ENCODE assay signal across 9 mouse cellular contexts in genomic region chr19:59458743-59459135, GRCm38 (mm10). TPM values are rescaled to one million over a fixed set of nuclear protein-coding genes. Genes with fewer than 3 reads are reported as not detected.
DNase-seq lines count a peak whose midpoint lies in the region; ATAC-seq and TF ChIP-seq lines count a peak whose summit lies in the region.
"Had no signal": no experiment of that assay in that cellular context is flagged by ENCODE, and none has a peak within 500 bp of the region (broad histone marks: within the 10 kb centered on the region; RNA-seq: fewer than 3 reads in every experiment).

No protein-coding gene starts in this region.

- peak overlapping the region; percentile 46 for H3K4me3 ChIP-seq in heart, embryonic 13.5 days
- H3K4me3 ChIP-seq in bone marrow macrophage, adult 2 months (ENCODE audit: insufficient read depth, low read length), result peak overlapping the region; percentile 26; the same call in 1 of the 2 replicates
- peak overlapping the region; percentile 31 for H3K4me3 ChIP-seq in hindbrain, embryonic 11.5 days (ENCODE audit: low read depth, low read length)
- peak overlapping the region; percentile 63 for H3K4me3 ChIP-seq in midbrain, embryonic 10.5 days

- TF ChIP-seq POLR2A in bone marrow macrophage, adult 2 months (IDR thresholded peaks at IDR 0.05; ENCODE audit: borderline replicate concordance, low read depth, low read length), result no peak

- H3K27ac ChIP-seq in heart, embryonic 13.5 days (replicated peaks), result no peak overlapping the region
- H3K27ac ChIP-seq in bone marrow macrophage, adult 2 months (ENCODE audit: insufficient read depth, low read depth, low read length), result no peak overlapping the region
- no peak overlapping the region for H3K27ac ChIP-seq in hindbrain, embryonic 11.5 days (ENCODE audit: low read depth, low read length)
- H3K27ac ChIP-seq in midbrain, embryonic 10.5 days (replicated peaks), result peak overlapping the region; percentile 80

- peaks cover 25% of the 10 kb centered on the region for H3K4me1 ChIP-seq in heart, embryonic 13.5 days
- H3K4me1 ChIP-seq in bone marrow macrophage, adult 2 months (ENCODE audit: control insufficient read depth, insufficient read depth, low read length), result peaks cover 4% of the 10 kb centered on the region; the same call in 1 of the 2 replicates
- H3K4me1 ChIP-seq in hindbrain, embryonic 11.5 days (replicated peaks; ENCODE audit: control insufficient read depth, insufficient read depth, low read length), result 0 out of 2 replicates have a peak, but pooled peaks cover 4% of the 10 kb centered on the region
- H3K4me1 ChIP-seq in midbrain, embryonic 10.5 days, result peaks cover 51% of the 10 kb centered on the region

- DNase-seq in heart, adult 11 months, result no peak
- DNase-seq in hindbrain, embryonic 11.5 days (ENCODE audit: low spot score), result no peak
- DNase-seq in midbrain, embryonic 10.5 days (ENCODE audit: low spot score), result no peak
- no peak for DNase-seq in left cerebral cortex, adult 9 months (ENCODE audit: low spot score in 2 of 2)
- no peak for DNase-seq in urinary bladder, postnatal 10 days (ENCODE audit: low spot score)
- no peak for DNase-seq in right cerebral cortex, postnatal 4 days

- under 1% methylated on average over 15 of the region's 15 CpGs for WGBS in heart, embryonic 13.5 days
- 2% methylated on average over 15 of the region's 15 CpGs for WGBS in hindbrain, embryonic 11.5 days
- 1% methylated on average over 15 of the region's 15 CpGs for WGBS in midbrain, embryonic 10.5 days

- no peaks in the 10 kb centered on the region for H3K36me3 ChIP-seq in heart, embryonic 13.5 days
- no peaks in the 10 kb centered on the region for H3K36me3 ChIP-seq in hindbrain, embryonic 11.5 days (ENCODE audit: control insufficient read depth, insufficient read depth, low read length)
- no peaks in the 10 kb centered on the region for H3K36me3 ChIP-seq in midbrain, embryonic 10.5 days

- peaks cover 100% of the 10 kb centered on the region for H3K27me3 ChIP-seq in heart, embryonic 13.5 days (replicated peaks)
- H3K27me3 ChIP-seq in hindbrain, embryonic 11.5 days (ENCODE audit: control insufficient read depth, insufficient read depth, low read length), result peaks cover 89% of the 10 kb centered on the region
- H3K27me3 ChIP-seq in midbrain, embryonic 10.5 days (ENCODE audit: low read depth, poor library complexity, severe bottlenecking), result peaks cover 100% of the 10 kb centered on the region

- peak overlapping the region; percentile 67 for H3K4me2 ChIP-seq in heart, embryonic 13.5 days
- H3K4me2 ChIP-seq in hindbrain, embryonic 11.5 days (replicated peaks; ENCODE audit: low read depth, low read length), result peak overlapping the region; percentile 33

- TF ChIP-seq CTCF in bone marrow macrophage, adult 2 months (IDR thresholded peaks at IDR 0.05; ENCODE audit: low read depth, low read length), result no peak

- no peak overlapping the region for H3K9ac ChIP-seq in heart, embryonic 13.5 days
- H3K9ac ChIP-seq in hindbrain, embryonic 11.5 days (ENCODE audit: low read depth, low read length), result no peak overlapping the region

- no peak for ATAC-seq in heart, embryonic 13.5 days (ENCODE audit: extremely low read depth, insufficient number of reproducible peaks, low FRiP score, low TSS enrichment)
- ATAC-seq in hindbrain, embryonic 11.5 days (ENCODE audit: low FRiP score), result no peak

- no peaks in the 10 kb centered on the region for H3K9me3 ChIP-seq in heart, embryonic 13.5 days
- no peaks in the 10 kb centered on the region for H3K9me3 ChIP-seq in hindbrain, embryonic 11.5 days (ENCODE audit: control insufficient read depth, low read length)
- H3K9me3 ChIP-seq in midbrain, embryonic 10.5 days (replicated peaks), result no peaks in the 10 kb centered on the region

RNA-seq across cellular contexts. Expression of gene Emx2, which starts 0.6 kb away (rescaled TPM):
- not detected in 2 replicates for polyA plus RNA-seq in heart, embryonic 13.5 days (2015; fragmentation: Nextera tagmentation; extraction: Ambion mirVana)
- polyA plus RNA-seq in bone marrow macrophage, adult 2 months (2012; ENCODE audit: insufficient read depth, insufficient read length, missing spikeins), result not detected in 2 replicates
- polyA plus RNA-seq in hindbrain, embryonic 11.5 days (2014; fragmentation: Nextera tagmentation; extraction: Ambion mirVana), result 1.0 and 1.4 TPM in 2 replicates
- polyA plus RNA-seq in midbrain, embryonic 10.5 days (2016; fragmentation: Nextera tagmentation; extraction: Ambion mirVana), result 8.7 and 9.2 TPM in 2 replicates
- polyA plus RNA-seq: liver, embryonic 16.5 days had no signal
